ENCODE assay signal across 7 mouse cellular contexts in the genomic region with DNA sequence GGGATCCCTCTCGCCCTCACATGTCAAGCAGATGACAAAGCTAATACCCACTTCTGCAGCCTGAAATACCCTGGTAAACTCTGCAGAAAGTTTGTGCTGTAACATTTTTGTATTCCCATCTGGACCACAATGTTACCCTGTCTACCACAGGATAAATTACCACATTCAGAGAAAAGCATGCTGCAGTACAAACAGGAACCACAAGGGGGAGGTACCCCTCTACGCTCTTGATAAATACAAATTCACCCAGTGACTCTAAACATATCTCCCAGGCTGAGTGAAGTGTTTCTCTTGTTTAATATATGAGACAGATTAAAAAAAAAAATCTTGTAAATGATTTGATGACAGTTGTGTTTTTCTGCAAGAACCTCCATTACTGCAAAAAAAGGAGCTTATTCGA.
DNase-seq lines count a peak whose midpoint lies in the region; ATAC-seq and TF ChIP-seq lines count a peak whose summit lies in the region.
"Not testable (repeated sequence)": the region's sequence is repeated elsewhere in the genome, so short reads cannot be mapped to it uniquely, and the experiment has no call there.

No protein-coding gene starts in this region.

- H3K4me1 ChIP-seq in forebrain, embryonic 14.5 days (ENCODE audit: control insufficient read depth, insufficient read depth, low read length); hindbrain, embryonic 14.5 days (replicated peaks; ENCODE audit: control insufficient read depth, insufficient read depth, low read length): not testable (repeated sequence)

- H3K4me3 ChIP-seq in forebrain, embryonic 14.5 days (ENCODE audit: low read depth, low read length); hindbrain, embryonic 14.5 days (replicated peaks; ENCODE audit: low read length); layer of hippocampus, adult 2 months: not testable (repeated sequence)

- not testable (repeated sequence) for H3K36me3 ChIP-seq in forebrain, embryonic 14.5 days (ENCODE audit: control insufficient read depth, insufficient read depth, low read length); hindbrain, embryonic 14.5 days (replicated peaks; ENCODE audit: control insufficient read depth, insufficient read depth)

- WGBS in forebrain, embryonic 14.5 days: 81% methylated on average over 3 of the region's 3 CpGs
- WGBS in hindbrain, embryonic 14.5 days: 86% methylated on average over 3 of the region's 3 CpGs

- H3K27ac ChIP-seq in forebrain, embryonic 14.5 days (ENCODE audit: low read depth, low read length); hindbrain, embryonic 14.5 days; layer of hippocampus, adult 2 months: not testable (repeated sequence)

- not testable (repeated sequence) for H3K9ac ChIP-seq in forebrain, embryonic 14.5 days (ENCODE audit: low read length); hindbrain, embryonic 14.5 days

- peak; percentile 67 for TF ChIP-seq CTCF in layer of hippocampus, adult 2 months (conservative IDR thresholded peaks at IDR 0.05)

- not testable (repeated sequence) for H3K4me2 ChIP-seq in forebrain, embryonic 14.5 days (ENCODE audit: low read length); hindbrain, embryonic 14.5 days (replicated peaks)

- not testable (repeated sequence) for H3K9me3 ChIP-seq in forebrain, embryonic 14.5 days (replicated peaks; ENCODE audit: control insufficient read depth, low read length); hindbrain, embryonic 14.5 days (ENCODE audit: control insufficient read depth, low read length)

- peak; percentile 13 to 47 for DNase-seq in CD8-positive naive resting alpha-beta T cell, adult 2 months (ENCODE audit: low read depth in 2 of 2, low spot score in 2 of 2)
- DNase-seq in brain, adult 2 months (ENCODE audit: low read depth, low spot score): peak; percentile 7
- peak; percentile 16 for DNase-seq in forebrain, embryonic 14.5 days (ENCODE audit: low spot score)
- peak; percentile 36 for DNase-seq in hindbrain, embryonic 14.5 days (ENCODE audit: low spot score)
- peak in 1 of 2 experiments; percentile 22 for DNase-seq in layer of hippocampus, adult 2 months (ENCODE audit: low spot score in 2 of 2)
- peak; percentile 1 for DNase-seq in lung, postnatal 36 days
- peak; percentile 18 for DNase-seq in right cerebral cortex, postnatal 4 days

- not testable (repeated sequence) for H3K27me3 ChIP-seq in forebrain, embryonic 14.5 days (replicated peaks; ENCODE audit: control insufficient read depth, insufficient read depth, low read length); hindbrain, embryonic 14.5 days (ENCODE audit: control insufficient read depth, insufficient read depth, low read length)

- not testable (repeated sequence) for ATAC-seq in forebrain, embryonic 14.5 days; hindbrain, embryonic 14.5 days (ENCODE audit: low FRiP score)
